Mouse (Mus musculus) ES-CJ7 (cell line): ENCODE data around the gene Fam20b.
A peak's percentile ranks its signal among the peaks of the same experiment; 100 is the strongest.

Experiments
- DNase-seq: peaks from one replicate; pipeline ENCODE4 v3.0.0; 2011; ENCODE audit warnings: low read depth, low spot score

Fam20b gene

GRCm38 (mm10) chr1:156727234-156728108, 8.6 kb upstream of the Fam20b start:
- DNase-seq = no peak

GRCm38 (mm10) chr1:156722089-156722488, 3.2 kb upstream of the Fam20b start:
- DNase-seq = no peak

- DNase-seq = no peak
Measured at GRCm38 (mm10) chr1:156720046-156720445, 1.2 kb upstream of the Fam20b start.

GRCm38 (mm10) chr1:156718286-156718949, 468 bp downstream of the Fam20b start:
- peak; percentile 60 for DNase-seq

GRCm38 (mm10) chr1:156717751-156718285, 1.1 kb downstream of the Fam20b start:
- no peak for DNase-seq

GRCm38 (mm10) chr1:156716681-156717080, 2.2 kb downstream of the Fam20b start:
- no peak for DNase-seq

- DNase-seq = no peak
Measured at GRCm38 (mm10) chr1:156710472-156711098, 8.3 kb downstream of the Fam20b start.

GRCm38 (mm10) chr1:156708672-156709071, 10.2 kb downstream of the Fam20b start:
- DNase-seq = no peak

- DNase-seq = no peak
Measured at GRCm38 (mm10) chr1:156705696-156706285, 13.1 kb downstream of the Fam20b start.

- no peak for DNase-seq
Measured at GRCm38 (mm10) chr1:156703444-156703843, 15.4 kb downstream of the Fam20b start.

GRCm38 (mm10) chr1:156702151-156702550, 16.7 kb downstream of the Fam20b start:
- no peak for DNase-seq

- no peak for DNase-seq
Measured at GRCm38 (mm10) chr1:156686025-156686661, 32.7 kb downstream of the Fam20b start.

- no peak for DNase-seq
Measured at GRCm38 (mm10) chr1:156679599-156679998, 39.3 kb downstream of the Fam20b start.

- DNase-seq = peak; percentile 51
Measured at GRCm38 (mm10) chr1:156677230-156677629, 41.7 kb downstream of the Fam20b start.

GRCm38 (mm10) chr1:156676596-156676995, 42.3 kb downstream of the Fam20b start:
- no peak for DNase-seq

- DNase-seq = peak; percentile 95
Measured at GRCm38 (mm10) chr1:156676171-156676570, 42.7 kb downstream of the Fam20b start.

- DNase-seq = peak; percentile 67
Measured at GRCm38 (mm10) chr1:156674195-156675000, 44.5 kb downstream of the Fam20b start, which contains the start of gene Tor3a. Tor3a (minus strand) TSS chr1:156674356.

GRCm38 (mm10) chr1:156673476-156674194, 45.3 kb downstream of the Fam20b start:
- DNase-seq = peak; percentile 37

GRCm38 (mm10) chr1:156672720-156673475, 46.0 kb downstream of the Fam20b start:
- peak; percentile 86 for DNase-seq
